ENCODE assay signal across 8 mouse cellular contexts in genomic region chr1:91297799-91298744, GRCm38 (mm10). TPM values are rescaled to one million over a fixed set of nuclear protein-coding genes. Genes with fewer than 3 reads are reported as not detected.
DNase-seq lines count a peak whose midpoint lies in the region; ATAC-seq lines count a peak whose summit lies in the region.

Scly (plus strand) TSS chr1:91298338.

- H3K4me2 ChIP-seq in hindbrain, embryonic 12.5 days (replicated peaks), result peak within 1 kb of the TSS; percentile 78

- 1% methylated on average over 59 of the region's 65 CpGs for WGBS in hindbrain, embryonic 12.5 days

- peak within 1 kb of the TSS; percentile 18; the same call in 1 of the 2 replicates for H3K27ac ChIP-seq in hindbrain, embryonic 12.5 days

- H3K36me3 ChIP-seq in hindbrain, embryonic 12.5 days, result no peaks in the 10 kb centered on the region; the same call in 1 of the 2 replicates

- peak; percentile 97 for DNase-seq in Muller cell, postnatal 12 days (ENCODE audit: inconsistent ontology term)
- peak; percentile 96 to 97 for DNase-seq in cerebellum, postnatal 10 days
- DNase-seq in frontal cortex, postnatal 10 days (ENCODE audit: low spot score in 2 of 2), result peak; percentile 91 to 93
- DNase-seq in layer of hippocampus, postnatal 14 days (ENCODE audit: low spot score in 2 of 2), result peak; percentile 93 to 96
- DNase-seq in lung, postnatal 14 days, result peak; percentile 92
- DNase-seq in retina, adult 2 months (ENCODE audit: low read depth, low spot score), result peak; percentile 81
- DNase-seq in thymus, postnatal 36 days, result peak; percentile 91 to 93

- peak within 1 kb of the TSS; percentile 82 for H3K4me3 ChIP-seq in hindbrain, embryonic 12.5 days

- no peaks in the 10 kb centered on the region for H3K9me3 ChIP-seq in hindbrain, embryonic 12.5 days (replicated peaks)

- peaks cover 16% of the 10 kb centered on the region for H3K4me1 ChIP-seq in hindbrain, embryonic 12.5 days

- no peaks in the 10 kb centered on the region for H3K27me3 ChIP-seq in hindbrain, embryonic 12.5 days

- peak; percentile 99 for ATAC-seq in hindbrain, embryonic 12.5 days (ENCODE audit: low FRiP score)

- H3K9ac ChIP-seq in hindbrain, embryonic 12.5 days, result peak within 1 kb of the TSS; percentile 83

RNA-seq across cellular contexts. Expression of gene Scly, which starts in this region (rescaled TPM):
- polyA plus RNA-seq in hindbrain, embryonic 12.5 days (2016; fragmentation: Nextera tagmentation; extraction: Ambion mirVana), result 13.1 and 14.0 TPM in 2 replicates
- 10 to 100 TPM; 12.7 to 13.4 TPM for total RNA-seq in layer of hippocampus, postnatal 14 days (2021)

Comparison
In these comparisons a context has a peak if more than half of its experiments do, and no peak if none do; other contexts are left out.
1. Peak in every context shown above with its lines: DNase-seq, ATAC-seq, H3K4me3 ChIP-seq and H3K27ac ChIP-seq.